Mouse (Mus musculus) MEL (cell line): ENCODE data around the gene Odf3b. TPM values are rescaled to one million over a fixed set of nuclear protein-coding genes. Genes with fewer than 3 reads are reported as not detected.
A peak's percentile ranks its signal among the peaks of the same experiment; 100 is the strongest.

Experiments used
- DNase-seq: peaks from one replicate; pipeline ENCODE4 v3.0.0; 2011; ENCODE audit warnings: low read depth, low spot score
- H3K27ac ChIP-seq: 2 replicates; pipeline ENCODE4 v1.5.1; 2012; ENCODE audit warnings: low read depth, mild to moderate bottlenecking, control low read depth, low read length, moderate library complexity; ENCODE audit not compliant: control insufficient read depth
- H3K27me3 ChIP-seq, 2 experiments: fragments of 150-350 bp in 1 of 2; sonication (generic) in 1 of 2; 2 replicates each; pipeline ENCODE4 v1.6.1; 2012; ENCODE audit warnings: low read length in 2 of 2, mild to moderate bottlenecking in 2 of 2, improper control_type of control experiment in 1 of 2, moderate library complexity in 1 of 2; ENCODE audit not compliant: insufficient read depth in 2 of 2, control insufficient read depth in 1 of 2
- H3K36me3 ChIP-seq, 2 experiments: 2 replicates each; pipeline ENCODE4 v1.6.1; 2012 to 2014; ENCODE audit warnings: low read length in 2 of 2, improper control_type of control experiment in 1 of 2, inconsistent platforms in 1 of 2, mild to moderate bottlenecking in 1 of 2; ENCODE audit not compliant: insufficient read depth in 2 of 2, control insufficient read depth in 1 of 2
- H3K4me1 ChIP-seq, 2 experiments: fragments of 150-350 bp in 1 of 2; sonication (generic) in 1 of 2; 2 replicates each; pipeline ENCODE4 v1.6.1; 2012; ENCODE audit warnings: low read length in 2 of 2, improper control_type of control experiment in 1 of 2, mild to moderate bottlenecking in 1 of 2; ENCODE audit not compliant: insufficient read depth in 2 of 2, control insufficient read depth in 1 of 2
- H3K4me3 ChIP-seq, 2 experiments: fragments of 150-350 bp in 1 of 2; sonication (generic) in 1 of 2; 2 replicates each; pipeline ENCODE4 v1.5.1; 2012; ENCODE audit warnings: low read depth in 2 of 2, low read length in 2 of 2, mild to moderate bottlenecking in 2 of 2, moderate library complexity in 2 of 2, control low read depth in 1 of 2, improper control_type of control experiment in 1 of 2; ENCODE audit not compliant: control insufficient read depth in 1 of 2, insufficient read depth in 1 of 2
- H3K79me2 ChIP-seq: 2 replicates; pipeline ENCODE4 v1.6.1; 2012; ENCODE audit warnings: mild to moderate bottlenecking, low read length, moderate library complexity; ENCODE audit not compliant: control insufficient read depth, poor library complexity, insufficient read depth
- H3K9ac ChIP-seq: 2 replicates; pipeline ENCODE4 v1.6.1; 2012; ENCODE audit warnings: low read depth, mild to moderate bottlenecking, control low read depth, low read length, moderate library complexity; ENCODE audit not compliant: control insufficient read depth, poor library complexity, severe bottlenecking
- H3K9me3 ChIP-seq: fragments of 150-350 bp; sonication (generic); replicated peaks from 2 replicates; pipeline ENCODE4 v1.6.1; 2012; ENCODE audit warnings: mild to moderate bottlenecking, low read length, improper control_type of control experiment, moderate library complexity; ENCODE audit not compliant: insufficient read depth
- BHLHE40 ChIP-seq: IDR thresholded peaks from 2 replicates; pipeline ENCODE4 v1.6.1; 2012; ENCODE audit warnings: low read depth, mild to moderate bottlenecking, inconsistent platforms, low read length, improper control_type of control experiment, borderline replicate concordance
- CHD1 ChIP-seq: IDR thresholded peaks from 2 replicates; pipeline ENCODE4 v1.6.1; 2012; ENCODE audit warnings: low read depth, mild to moderate bottlenecking, inconsistent platforms, low read length, improper control_type of control experiment
- CHD2 ChIP-seq: IDR thresholded peaks from 2 replicates; pipeline ENCODE4 v1.6.1; 2011; ENCODE audit warnings: low read length, improper control_type of control experiment
- ETS1 ChIP-seq: IDR thresholded peaks from 2 replicates; pipeline ENCODE4 v1.6.1; 2012; ENCODE audit warnings: low read depth, mild to moderate bottlenecking, inconsistent platforms, low read length, improper control_type of control experiment, moderate library complexity
- GABPA ChIP-seq: IDR thresholded peaks from 2 replicates; pipeline ENCODE4 v1.6.1; 2012; ENCODE audit warnings: low read depth, mild to moderate bottlenecking, inconsistent platforms, low read length, improper control_type of control experiment, moderate library complexity
- GATA1 ChIP-seq: IDR thresholded peaks from 2 replicates; pipeline ENCODE4 v1.6.1; 2011; ENCODE audit warnings: low read depth, low read length, improper control_type of control experiment
- HCFC1 ChIP-seq: IDR thresholded peaks from 2 replicates; pipeline ENCODE4 v1.6.1; 2012; ENCODE audit warnings: low read depth, mild to moderate bottlenecking, inconsistent platforms, low read length, improper control_type of control experiment, moderate library complexity
- KAT2A ChIP-seq: conservative IDR thresholded peaks from 2 replicates; pipeline ENCODE4 v1.6.1; 2012; ENCODE audit warnings: low read depth, low read length, improper control_type of control experiment, inconsistent platforms
- MAX ChIP-seq: IDR thresholded peaks from 2 replicates; pipeline ENCODE4 v1.6.1; 2011; ENCODE audit warnings: low read length, improper control_type of control experiment
- MAZ ChIP-seq: IDR thresholded peaks from 2 replicates; pipeline ENCODE4 v1.6.1; 2012; ENCODE audit warnings: low read depth, mild to moderate bottlenecking, inconsistent platforms, low read length, improper control_type of control experiment
- MEF2A ChIP-seq: IDR thresholded peaks from 2 replicates; pipeline ENCODE4 v1.6.1; 2014; ENCODE audit warnings: low read depth, mild to moderate bottlenecking, inconsistent platforms, low read length, improper control_type of control experiment; ENCODE audit not compliant: poor library complexity, insufficient replicate concordance, severe bottlenecking; ENCODE audit errors: extremely low read depth
- MXI1 ChIP-seq: IDR thresholded peaks from 2 replicates; pipeline ENCODE4 v1.6.1; 2011; ENCODE audit warnings: mild to moderate bottlenecking, low read depth, low read length, improper control_type of control experiment
- POLR2A ChIP-seq, 2 experiments: IDR thresholded peaks; 2 replicates each; pipeline ENCODE4 v1.6.1; 2011 to 2012; ENCODE audit warnings: low read length in 2 of 2, mild to moderate bottlenecking in 2 of 2, control low read depth in 1 of 2, improper control_type of control experiment in 1 of 2, low read depth in 1 of 2, moderate library complexity in 1 of 2; ENCODE audit not compliant: control insufficient read depth in 1 of 2, insufficient read depth in 1 of 2, poor library complexity in 1 of 2
- RCOR1 ChIP-seq: IDR thresholded peaks from 2 replicates; pipeline ENCODE4 v1.6.1; 2012; ENCODE audit warnings: low read depth, mild to moderate bottlenecking, inconsistent platforms, low read length, improper control_type of control experiment
- SIN3A ChIP-seq: IDR thresholded peaks from 2 replicates; pipeline ENCODE4 v1.6.1; 2012; ENCODE audit warnings: low read length, improper control_type of control experiment, inconsistent platforms
- SMC3 ChIP-seq: IDR thresholded peaks from 2 replicates; pipeline ENCODE4 v1.6.1; 2011; ENCODE audit warnings: low read depth, low read length, improper control_type of control experiment
- TAL1 ChIP-seq: IDR thresholded peaks from 2 replicates; pipeline ENCODE4 v1.6.1; 2012; ENCODE audit warnings: mild to moderate bottlenecking, inconsistent platforms, low read length, moderate library complexity, mixed read lengths
- TCF12 ChIP-seq: IDR thresholded peaks from 2 replicates; pipeline ENCODE4 v1.6.1; 2014; ENCODE audit warnings: low read depth, mild to moderate bottlenecking, inconsistent platforms, low read length, improper control_type of control experiment, moderate library complexity
- ZC3H11A ChIP-seq: IDR thresholded peaks from 2 replicates; pipeline ENCODE4 v1.6.1; 2012; ENCODE audit warnings: low read depth, mild to moderate bottlenecking, inconsistent platforms, low read length, improper control_type of control experiment
- polyA plus RNA-seq, 2 experiments: library from polyadenylated mRNA; stranded (reverse) in 1 of 2; unstranded in 1 of 2; fragments of >175 nt in 1 of 2; fragments of >200 nt in 1 of 2; gene quantifications; 2 replicates each; pipeline versions ENCODE4 v1.2.1 to v1.2.4; 2012; ENCODE audit warnings: low replicate concordance in 2 of 2, low read depth in 1 of 2; ENCODE audit not compliant: insufficient read length in 2 of 2, insufficient read depth in 1 of 2, missing spikeins in 1 of 2
- total RNA-seq: library from RNA; depleted of rRNA; stranded (reverse); fragments of 300-350 nt; gene quantifications from 2 replicates; pipeline ENCODE4 v1.2.3, GENCODE M21; 2012

The Odf3b gene
- total and polyA plus RNA-seq, 3 experiments = not detected

DNA sequence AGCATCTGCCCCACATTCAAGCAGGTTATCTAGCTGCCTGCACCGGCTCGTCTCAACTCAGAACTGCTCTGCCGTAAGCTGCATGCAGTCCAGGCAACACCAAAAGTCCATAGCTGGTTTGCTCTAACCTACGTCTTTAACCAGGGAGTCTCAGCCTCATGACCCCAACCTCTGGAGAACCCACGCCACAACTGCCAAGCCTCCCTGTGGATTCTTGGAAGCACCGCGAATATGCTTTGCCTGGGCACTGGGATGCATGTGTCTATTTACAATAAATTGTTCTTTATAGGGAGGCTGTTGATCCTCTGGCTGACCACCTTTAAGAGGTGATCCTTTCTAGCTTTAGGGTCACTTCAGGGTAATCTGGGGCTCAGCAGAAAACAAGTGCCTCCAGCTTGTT lies 6.5 kb downstream of the Odf3b start:
- Histone ChIP-seq H3K4me3 (peak overlapping the region; percentile 63 to 76), H3K9me3 (no peaks in the 10 kb centered on the region), H3K36me3 (peaks cover 3 to 5% of the 10 kb centered on the region in 2 experiments; a peak in 3 of 4 replicates), H3K27me3 (no peaks in the 10 kb centered on the region), H3K4me1 (0 out of 4 replicates have a peak, but pooled peaks cover 0 to 3% of the 10 kb centered on the region in 2 experiments), H3K79me2 (peaks cover 20% of the 10 kb centered on the region), H3K27ac (no peak overlapping the region), H3K9ac (peak overlapping the region; percentile 90)
- TF ChIP-seq MAX = no peak
- TF ChIP-seq ETS1 = no peak
- peak; percentile 31 for DNase-seq

DNA sequence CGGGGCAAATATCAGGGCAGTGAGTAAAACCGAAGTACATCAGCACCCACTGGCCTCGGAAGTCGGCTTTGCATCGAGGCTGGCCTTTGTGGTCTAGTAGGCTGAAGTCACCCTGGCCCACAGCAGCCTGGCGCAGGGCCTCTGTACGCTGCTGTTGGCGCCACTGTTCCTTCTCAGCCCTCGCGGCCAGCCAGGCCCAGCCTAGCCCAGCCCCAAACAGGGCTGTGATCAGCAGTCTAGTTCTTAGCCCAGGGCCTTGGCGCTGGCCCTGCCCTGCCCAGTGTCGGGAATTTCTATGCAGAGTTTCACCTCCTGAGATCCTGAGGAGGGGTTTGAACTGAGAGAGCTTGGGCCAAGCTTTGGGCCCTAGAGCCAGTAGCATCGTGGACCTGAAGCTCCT lies 7.0 kb downstream of the Odf3b start:
- H3K4me3 ChIP-seq = no peak overlapping the region; a peak in 1 of 4 replicates
- H3K9ac ChIP-seq = no peak overlapping the region; the same call in 1 of the 2 replicates

DNA sequence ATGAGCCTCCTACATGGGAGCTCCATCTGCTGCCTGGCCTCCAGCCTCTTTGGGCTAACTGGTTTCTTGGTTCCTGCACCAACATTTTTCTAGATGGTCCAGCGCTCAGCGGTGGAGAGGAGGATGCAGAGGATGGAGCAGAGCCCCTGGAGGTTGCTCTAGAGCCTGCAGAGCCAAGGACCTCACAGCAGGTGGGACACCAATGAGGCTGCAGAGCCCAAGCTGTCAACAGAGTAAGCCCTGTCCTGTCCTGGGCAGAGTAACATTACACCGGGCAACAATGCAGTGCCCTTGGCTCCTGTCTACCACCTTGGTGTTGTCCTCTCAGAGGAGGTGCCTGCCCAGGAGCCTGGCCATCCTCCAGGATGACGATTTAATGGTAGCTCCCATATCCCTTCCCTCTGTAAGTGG lies 13.9 kb downstream of the Odf3b start:
- no peaks in the 10 kb centered on the region for H3K9me3 ChIP-seq
- H3K9ac ChIP-seq = no peak overlapping the region
- no peaks in the 10 kb centered on the region for H3K27me3 ChIP-seq
- TF ChIP-seq ZC3H11A (no peak), RCOR1 (no peak), ETS1 (no peak), TAL1 (no peak), TCF12 (no peak), SIN3A (no peak), POLR2A (IDR thresholded peaks at IDR 0.05; ENCODE audit: control insufficient read depth in 1 of 2, insufficient read depth in 1 of 2, low read depth in 1 of 2, low read length in 2 of 2, poor library complexity in 1 of 2) (no peak), BHLHE40 (no peak), MAZ (no peak), KAT2A (no peak), MEF2A (no peak), GATA1 (no peak), MAX (no peak), HCFC1 (no peak), SMC3 (no peak), GABPA (no peak), CHD2 (no peak), CHD1 (no peak), MXI1 (no peak)
- no peaks in the 10 kb centered on the region for H3K4me1 ChIP-seq
- no peak overlapping the region for H3K27ac ChIP-seq
- no peak for DNase-seq
- H3K4me3 ChIP-seq = no peak overlapping the region
- peaks cover 0 to 13% of the 10 kb centered on the region in 2 experiments; a peak in 2 of 4 replicates for H3K36me3 ChIP-seq
- H3K79me2 ChIP-seq = peaks cover 4% of the 10 kb centered on the region

More for the DNA sequence above, 7.0 kb downstream of the Odf3b start:
- DNase-seq = no peak
- Histone ChIP-seq H3K9me3 (no peaks in the 10 kb centered on the region), H3K4me1 (0 out of 4 replicates have a peak, but pooled peaks cover 0 to 3% of the 10 kb centered on the region in 2 experiments), H3K27me3 (no peaks in the 10 kb centered on the region), H3K27ac (no peak overlapping the region), H3K36me3 (peaks cover 3 to 6% of the 10 kb centered on the region in 2 experiments; a peak in 3 of 4 replicates), H3K79me2 (peaks cover 20% of the 10 kb centered on the region)
- no peak for TF ChIP-seq MAZ
- no peak for TF ChIP-seq CHD2
- TF ChIP-seq RCOR1 = no peak
